Mouse (Mus musculus): ENCODE results near the gene Rufy2.

GRCm38 (mm10) chr10:63023749-63024579 lies 43.9 kb downstream of the Rufy2 start, which contains the start of the genes Hnrnph3 and Pbld2:
- TF ChIP-seq GATA1 (IDR thresholded peaks at IDR 0.05; ENCODE audit: borderline replicate concordance, low read length) (0 out of 3 replicates have a peak, but pooled peaks have one; percentile 53), FLI1 (IDR thresholded peaks at IDR 0.05; ENCODE audit: low read length) (no peak)
